Mouse (Mus musculus) hindbrain, embryonic 11.5 days (tissue): ENCODE data around the gene Ccdc77. TPM values are rescaled to one million over a fixed set of nuclear protein-coding genes. Genes with fewer than 3 reads are reported as not detected.

Source experiments
- ATAC-seq: fragments of 200-750 bp; cut with Nextera tagmentation; 2 replicates; pipeline ENCODE4 v1.8.0; 2017; ENCODE audit warnings: mild to moderate bottlenecking, moderate TSS enrichment, moderate library complexity; ENCODE audit not compliant: low FRiP score
- DNase-seq: peaks from one replicate; pipeline ENCODE4 v3.0.0-alpha.2; 2015; ENCODE audit warnings: low spot score
- H3K27ac ChIP-seq: fragments of 300-500 bp; sonication (generic); 2 replicates; pipeline ENCODE4 v1.5.1; 2014; ENCODE audit warnings: mild to moderate bottlenecking, low read depth, low read length
- H3K27me3 ChIP-seq: fragments of 300-500 bp; sonication (generic); 2 replicates; pipeline ENCODE4 v1.6.1; 2014; ENCODE audit warnings: mild to moderate bottlenecking, low read length, moderate library complexity, mixed read lengths; ENCODE audit not compliant: control insufficient read depth, insufficient read depth
- H3K36me3 ChIP-seq: fragments of 300-500 bp; sonication (generic); 2 replicates; pipeline ENCODE4 v1.6.1; 2014; ENCODE audit warnings: mild to moderate bottlenecking, low read length, moderate library complexity, mixed read lengths; ENCODE audit not compliant: control insufficient read depth, insufficient read depth
- H3K4me1 ChIP-seq: fragments of 300-500 bp; sonication (generic); replicated peaks from 2 replicates; pipeline ENCODE4 v1.6.1; 2014; ENCODE audit warnings: low read length, mixed read lengths; ENCODE audit not compliant: control insufficient read depth, insufficient read depth
- H3K4me2 ChIP-seq: fragments of 300-500 bp; sonication (generic); replicated peaks from 2 replicates; pipeline ENCODE4 v1.6.1; 2014; ENCODE audit warnings: mild to moderate bottlenecking, low read depth, low read length
- H3K4me3 ChIP-seq: fragments of 300-500 bp; sonication (generic); 2 replicates; pipeline ENCODE4 v1.5.1; 2014; ENCODE audit warnings: low read depth, low read length
- H3K9ac ChIP-seq: fragments of 300-500 bp; sonication (generic); 2 replicates; pipeline ENCODE4 v1.6.1; 2014; ENCODE audit warnings: low read depth, low read length
- H3K9me3 ChIP-seq: fragments of 300-500 bp; sonication (generic); 2 replicates; pipeline ENCODE4 v1.6.1; 2016; ENCODE audit warnings: low read length; ENCODE audit not compliant: control insufficient read depth
- WGBS: fragments of 180-500 bp; shearing (Covaris S2); extraction: QIAGEN DNeasy Blood & Tissue Kit; methylation state at CpG from one replicate; pipeline ENCODE4 v1.1.7; 2014; 5-methylcytosine and 5-hydroxymethylcytosine counted together
- polyA plus RNA-seq: library from polyadenylated mRNA; unstranded; fragments of >200 nt; fragmentation: Nextera tagmentation; extraction: Ambion mirVana; gene quantifications from 2 replicates; pipeline ENCODE4 v1.2.1, GENCODE M21; 2014

Gene Ccdc77
- polyA plus RNA-seq, 1 experiment from 2014 or later = 24.8 TPM

- Histone ChIP-seq H3K27ac (no peak overlapping the region), H3K9me3 (no peaks in the 10 kb centered on the region), H3K4me3 (no peak overlapping the region), H3K36me3 (no peaks in the 10 kb centered on the region), H3K27me3 (no peaks in the 10 kb centered on the region), H3K4me1 (no peaks in the 10 kb centered on the region; the same call in 1 of the 2 replicates), H3K4me2 (no peak overlapping the region), H3K9ac (no peak overlapping the region)
- WGBS = 60% methylated on average over 6 of the region's 6 CpGs
- DNase-seq (no peak), ATAC-seq (no peak)
Measured at GRCm38 (mm10) chr6:120275301-120275700, 88.9 kb downstream of the Ccdc77 start.

- Histone ChIP-seq H3K27me3 (no peaks in the 10 kb centered on the region), H3K9ac (no peak overlapping the region), H3K9me3 (no peaks in the 10 kb centered on the region), H3K4me1 (no peaks in the 10 kb centered on the region; the same call in 1 of the 2 replicates), H3K27ac (no peak overlapping the region), H3K4me3 (no peak overlapping the region), H3K36me3 (no peaks in the 10 kb centered on the region), H3K4me2 (no peak overlapping the region)
- ATAC-seq = no peak
- 68% methylated on average over 4 of the region's 4 CpGs for WGBS
- DNase-seq = no peak
Measured at GRCm38 (mm10) chr6:120274887-120275286, 89.3 kb downstream of the Ccdc77 start.

Other genes starting within 250 kb of the Ccdc77 start
- 0.15 TPM in 1 of 2 replicates, not detected in the other for gene D330020A13Rik, start 70.0 kb downstream of the Ccdc77 start, polyA plus RNA-seq
- not detected in 2 replicates for gene B4galnt3, start 69.8 kb downstream of the Ccdc77 start, polyA plus RNA-seq
- gene Kdm5a, start 250 bp downstream of the Ccdc77 start, polyA plus RNA-seq = 57.4 and 63.1 TPM in 2 replicates
- 2.8 and 5.4 TPM in 2 replicates for gene Il17ra, start 98.9 kb upstream of the Ccdc77 start, polyA plus RNA-seq
- gene Tmem121b, start 129.4 kb upstream of the Ccdc77 start, polyA plus RNA-seq = 1.0 and 1.8 TPM in 2 replicates
- gene Hdhd5, start 166.9 kb upstream of the Ccdc77 start, polyA plus RNA-seq = 12.9 and 13.8 TPM in 2 replicates